Comparison of ENCODE assay signal across 21 mouse cellular contexts in the genomic region with DNA sequence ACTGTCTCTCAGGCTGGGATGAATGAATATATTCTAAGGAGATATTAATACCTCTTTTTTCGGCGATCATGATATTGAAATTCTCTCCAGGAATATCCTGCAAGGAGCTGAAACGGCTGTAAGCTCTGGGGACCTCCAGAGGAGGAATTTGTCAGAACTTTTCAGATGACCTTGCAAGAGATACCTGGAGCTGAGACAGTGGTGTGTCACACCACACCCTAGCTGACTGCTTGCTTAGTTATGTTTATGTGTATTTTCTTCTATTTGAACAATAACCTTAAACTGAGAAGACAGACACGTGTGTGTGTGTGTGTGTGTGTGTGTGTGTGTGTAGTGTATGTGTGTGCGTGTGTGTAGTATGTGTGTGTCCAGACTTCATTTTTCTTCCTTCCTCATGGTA. TPM values are rescaled to one million over a fixed set of nuclear protein-coding genes. Genes with fewer than 3 reads are reported as not detected.
DNase-seq lines count a peak whose midpoint lies in the region; ATAC-seq and TF ChIP-seq lines count a peak whose summit lies in the region.
"Had no signal": no experiment of that assay in that cellular context is flagged by ENCODE, and none has a peak within 500 bp of the region (broad histone marks: within the 10 kb centered on the region; RNA-seq: fewer than 3 reads in every experiment).

No protein-coding gene starts in this region.

- TF ChIP-seq RAD21 in MEL (IDR thresholded peaks at IDR 0.05; ENCODE audit: low read depth, low read length), result no peak

- no peak for TF ChIP-seq EP300 in stomach, postnatal 0 days (optimal IDR thresholded peaks at IDR 0.05)
- TF ChIP-seq EP300 in MEL (IDR thresholded peaks at IDR 0.05; ENCODE audit: low read depth in 1 of 2, low read length in 2 of 2), result no peak

- peaks cover 34% of the 10 kb centered on the region for H3K79me2 ChIP-seq in MEL (ENCODE audit: control insufficient read depth, insufficient read depth, low read length, poor library complexity)

- no peak overlapping the region for H3K4me3 ChIP-seq in stomach, embryonic 15.5 days (replicated peaks)
- H3K4me3 ChIP-seq in stomach, postnatal 0 days (ENCODE audit: low read depth, low read length), result no peak overlapping the region
- peak overlapping the region; percentile 73 to 79 for H3K4me3 ChIP-seq in MEL (ENCODE audit: control insufficient read depth in 1 of 2, insufficient read depth in 1 of 2, low read depth in 2 of 2, low read length in 2 of 2)
- H3K4me3 ChIP-seq in liver, embryonic 13.5 days (replicated peaks), result peak overlapping the region; percentile 80
- H3K4me3 ChIP-seq: forebrain, embryonic 15.5 days; hindbrain, embryonic 12.5 days; kidney, embryonic 15.5 days; left cerebral cortex, adult 2 months; limb, embryonic 12.5 days; midbrain, embryonic 10.5 days; neural tube, embryonic 13.5 days had no signal

- H3K9me3 ChIP-seq in stomach, embryonic 15.5 days, result no peaks in the 10 kb centered on the region
- no peaks in the 10 kb centered on the region for H3K9me3 ChIP-seq in stomach, postnatal 0 days (ENCODE audit: control insufficient read depth, low read length)
- no peaks in the 10 kb centered on the region for H3K9me3 ChIP-seq in MEL (replicated peaks; ENCODE audit: insufficient read depth, low read length)
- no peaks in the 10 kb centered on the region for H3K9me3 ChIP-seq in liver, embryonic 13.5 days (replicated peaks)
- H3K9me3 ChIP-seq: forebrain, embryonic 15.5 days; hindbrain, embryonic 12.5 days; kidney, embryonic 15.5 days; limb, embryonic 12.5 days; midbrain, embryonic 10.5 days; neural tube, embryonic 13.5 days had no signal

- H3K27ac ChIP-seq in stomach, embryonic 15.5 days, result peak overlapping the region; percentile 28; the same call in 1 of the 2 replicates
- H3K27ac ChIP-seq in stomach, postnatal 0 days (replicated peaks), result no peak overlapping the region
- peak overlapping the region; percentile 99 for H3K27ac ChIP-seq in MEL (ENCODE audit: control insufficient read depth, low read depth, low read length)
- H3K27ac ChIP-seq in liver, embryonic 13.5 days, result peak overlapping the region; percentile 96
- H3K27ac ChIP-seq: forebrain, embryonic 15.5 days; hindbrain, embryonic 12.5 days; kidney, embryonic 15.5 days; left cerebral cortex, adult 2 months; limb, embryonic 12.5 days; midbrain, embryonic 10.5 days; neural tube, embryonic 13.5 days had no signal

- no peak for TF ChIP-seq CTCF in stomach, postnatal 0 days (IDR thresholded peaks at IDR 0.05; ENCODE audit: low read depth)
- TF ChIP-seq CTCF in MEL (IDR thresholded peaks at IDR 0.05 in 2 of 3, conservative IDR thresholded peaks at IDR 0.05 in 1 of 3; ENCODE audit: control insufficient read depth in 1 of 3, insufficient read depth in 1 of 3, low read depth in 2 of 3, low read length in 3 of 3, poor library complexity in 1 of 3, severe bottlenecking in 1 of 3), result no peak

- 70% methylated on average over 5 of the region's 5 CpGs for WGBS in stomach, embryonic 15.5 days
- 67% methylated on average over 5 of the region's 5 CpGs for WGBS in stomach, postnatal 0 days
- 25% methylated on average over 5 of the region's 5 CpGs for WGBS in liver, embryonic 13.5 days (ENCODE audit: insufficient replicate concordance)

- no peak; a peak in 1 of 4 replicates for TF ChIP-seq POLR2A in MEL (IDR thresholded peaks at IDR 0.05; ENCODE audit: control insufficient read depth in 1 of 2, insufficient read depth in 1 of 2, low read depth in 1 of 2, low read length in 2 of 2, poor library complexity in 1 of 2)

- no peaks in the 10 kb centered on the region for H3K36me3 ChIP-seq in stomach, embryonic 15.5 days
- H3K36me3 ChIP-seq in stomach, postnatal 0 days (ENCODE audit: control insufficient read depth, insufficient read depth, low read length), result no peaks in the 10 kb centered on the region
- peaks cover 0 to 32% of the 10 kb centered on the region in 2 experiments; a peak in 2 of 4 replicates for H3K36me3 ChIP-seq in MEL (ENCODE audit: control insufficient read depth in 1 of 2, insufficient read depth in 2 of 2, low read length in 2 of 2)
- H3K36me3 ChIP-seq in liver, embryonic 13.5 days, result no peaks in the 10 kb centered on the region
- H3K36me3 ChIP-seq: forebrain, embryonic 15.5 days; hindbrain, embryonic 12.5 days; kidney, embryonic 15.5 days; limb, embryonic 12.5 days; midbrain, embryonic 10.5 days; neural tube, embryonic 13.5 days had no signal

- ATAC-seq in stomach, embryonic 15.5 days (ENCODE audit: insufficient read depth, low FRiP score, low read depth), result no peak
- ATAC-seq in stomach, postnatal 0 days (ENCODE audit: low FRiP score, low TSS enrichment), result no peak
- ATAC-seq in liver, embryonic 13.5 days (ENCODE audit: low read depth), result peak; percentile 45
- ATAC-seq: CD4-positive, CD25-positive, alpha-beta regulatory T cell, adult 4 months; forebrain, embryonic 15.5 days; inflammation-experienced regulatory T-cells, adult 6 months had no signal

- 0 out of 2 replicates have a peak, but pooled peaks cover 3% of the 10 kb centered on the region for H3K4me1 ChIP-seq in stomach, embryonic 15.5 days
- no peaks in the 10 kb centered on the region for H3K4me1 ChIP-seq in stomach, postnatal 0 days (replicated peaks; ENCODE audit: control insufficient read depth, insufficient read depth)
- peaks cover 9 to 29% of the 10 kb centered on the region in 2 experiments for H3K4me1 ChIP-seq in MEL (ENCODE audit: control insufficient read depth in 1 of 2, insufficient read depth in 2 of 2, low read length in 2 of 2)
- peaks cover 82% of the 10 kb centered on the region for H3K4me1 ChIP-seq in liver, embryonic 13.5 days (replicated peaks)

- H3K9ac ChIP-seq in stomach, embryonic 15.5 days, result no peak overlapping the region
- H3K9ac ChIP-seq in stomach, postnatal 0 days (ENCODE audit: low read length), result no peak overlapping the region
- peak overlapping the region; percentile 75 for H3K9ac ChIP-seq in MEL (ENCODE audit: control insufficient read depth, low read depth, low read length, poor library complexity, severe bottlenecking)
- H3K9ac ChIP-seq in liver, embryonic 13.5 days, result peak overlapping the region; percentile 86
- H3K9ac ChIP-seq: forebrain, embryonic 15.5 days; hindbrain, embryonic 12.5 days; kidney, embryonic 15.5 days; limb, embryonic 12.5 days; neural tube, embryonic 13.5 days had no signal

- no peak for DNase-seq in stomach, postnatal 0 days (ENCODE audit: low spot score)
- DNase-seq in MEL (ENCODE audit: low read depth, low spot score), result no peak
- no peak for DNase-seq in liver, embryonic 13.5 days
- no peak for DNase-seq in kidney, postnatal 36 days
- no peak for DNase-seq in adrenal gland, adult (ENCODE audit: inconsistent age in 2 of 2, low spot score in 1 of 2)
- no peak for DNase-seq in retina, postnatal 1 day
- DNase-seq: cerebellum, adult 11 months; cerebellum, postnatal 25 days; gastrocnemius, postnatal 36 days; right cerebral cortex, postnatal 14 days; thymus, postnatal 25 days had no signal

- H3K4me2 ChIP-seq in stomach, embryonic 15.5 days, result no peak overlapping the region
- H3K4me2 ChIP-seq in stomach, postnatal 0 days (replicated peaks; ENCODE audit: low read depth), result no peak overlapping the region
- H3K4me2 ChIP-seq in liver, embryonic 13.5 days, result peak overlapping the region; percentile 92
- H3K4me2 ChIP-seq: forebrain, embryonic 15.5 days; hindbrain, embryonic 12.5 days; kidney, embryonic 15.5 days; limb, embryonic 12.5 days; neural tube, embryonic 13.5 days had no signal

- H3K27me3 ChIP-seq in stomach, embryonic 15.5 days (replicated peaks), result no peaks in the 10 kb centered on the region
- no peaks in the 10 kb centered on the region for H3K27me3 ChIP-seq in stomach, postnatal 0 days (ENCODE audit: control insufficient read depth, insufficient read depth, low read length)
- H3K27me3 ChIP-seq in MEL (ENCODE audit: control insufficient read depth in 1 of 2, insufficient read depth in 2 of 2, low read length in 2 of 2), result no peaks in the 10 kb centered on the region
- H3K27me3 ChIP-seq in liver, embryonic 13.5 days, result no peaks in the 10 kb centered on the region
- H3K27me3 ChIP-seq: forebrain, embryonic 15.5 days; hindbrain, embryonic 12.5 days; kidney, embryonic 15.5 days; limb, embryonic 12.5 days; neural tube, embryonic 13.5 days had no signal

TF ChIP-seq in MEL, 35 proteins besides CTCF, POLR2A, EP300 and RAD21 (continues in another document):
- TF ChIP-seq KAT2A (conservative IDR thresholded peaks at IDR 0.05; ENCODE audit: low read depth, low read length) (no peak), SMC3 (IDR thresholded peaks at IDR 0.05; ENCODE audit: low read depth, low read length) (no peak), ZC3H11A (IDR thresholded peaks at IDR 0.05; ENCODE audit: low read depth, low read length) (no peak), TCF12 (IDR thresholded peaks at IDR 0.05; ENCODE audit: low read depth, low read length) (no peak), BHLHE40 (IDR thresholded peaks at IDR 0.05; ENCODE audit: borderline replicate concordance, low read depth, low read length) (no peak), NELFE (IDR thresholded peaks at IDR 0.05; ENCODE audit: low read depth, low read length) (no peak), MAX (IDR thresholded peaks at IDR 0.05; ENCODE audit: low read length) (no peak), USF2 (IDR thresholded peaks at IDR 0.05; ENCODE audit: borderline replicate concordance in 1 of 2, insufficient read depth in 1 of 2, low read depth in 1 of 2, low read length in 2 of 2) (no peak), TAL1 (IDR thresholded peaks at IDR 0.05; ENCODE audit: low read length) (no peak), ELF1 (IDR thresholded peaks at IDR 0.05; ENCODE audit: low read depth, low read length) (no peak), JUND (IDR thresholded peaks at IDR 0.05; ENCODE audit: low read depth, low read length) (no peak), USF1 (IDR thresholded peaks at IDR 0.05; ENCODE audit: low read depth, low read length) (no peak), GABPA (IDR thresholded peaks at IDR 0.05; ENCODE audit: low read depth, low read length) (no peak)

RNA-seq across cellular contexts. Expression of a gene that starts 0.5 kb away (rescaled TPM):
- polyA plus RNA-seq in stomach, embryonic 15.5 days (2015; fragmentation: Nextera tagmentation; extraction: Ambion mirVana), result 34.5 and 40.5 TPM in 2 replicates
- polyA plus RNA-seq in stomach, postnatal 0 days (2015; fragmentation: Nextera tagmentation; extraction: Ambion mirVana), result 22.3 and 24.1 TPM in 2 replicates
- total RNA-seq in MEL (2012; rRNA removed), result 78.5 and 88.3 TPM in 2 replicates
- polyA plus RNA-seq in MEL (2012; ENCODE audit: insufficient read depth in 1 of 2, insufficient read length in 2 of 2, low read depth in 1 of 2, low replicate concordance in 2 of 2, missing spikeins in 1 of 2), result 100 to 1,000 TPM in 1 of 2 experiments, 10 to 100 TPM in 1; 84.6 to 625 TPM
- polyA plus RNA-seq in liver, embryonic 13.5 days (2015; fragmentation: Nextera tagmentation; extraction: Ambion mirVana), result 37.6 and 46.4 TPM in 2 replicates

RNA-seq across cellular contexts. Expression of a gene that starts 51.8 kb away (rescaled TPM):
- 13.8 and 14.0 TPM in 2 replicates for polyA plus RNA-seq in stomach, embryonic 15.5 days (2015; fragmentation: Nextera tagmentation; extraction: Ambion mirVana)
- polyA plus RNA-seq in stomach, postnatal 0 days (2015; fragmentation: Nextera tagmentation; extraction: Ambion mirVana), result 8.9 and 9.1 TPM in 2 replicates
- total RNA-seq in MEL (2012; rRNA removed), result 4.6 and 5.6 TPM in 2 replicates
- 10 to 100 TPM; 11.9 to 21.1 TPM for polyA plus RNA-seq in MEL (2012; ENCODE audit: insufficient read depth in 1 of 2, insufficient read length in 2 of 2, low read depth in 1 of 2, low replicate concordance in 2 of 2, missing spikeins in 1 of 2)
- polyA plus RNA-seq in liver, embryonic 13.5 days (2015; fragmentation: Nextera tagmentation; extraction: Ambion mirVana), result 4.4 and 6.0 TPM in 2 replicates

Comparison
In these comparisons a context has a peak if more than half of its experiments do, and no peak if none do; other contexts are left out.
1. H3K4me3 ChIP-seq: peak in MEL (2 of 2) and liver, embryonic 13.5 days (single experiment); none in stomach, embryonic 15.5 days (single experiment) and stomach, postnatal 0 days (single experiment).
2. H3K9ac ChIP-seq: peak in MEL (single experiment) and liver, embryonic 13.5 days (single experiment); none in stomach, embryonic 15.5 days (single experiment) and stomach, postnatal 0 days (single experiment).